Comparison of ENCODE assay signal across 14 mouse cellular contexts in genomic region chr7:76661072-76661471, GRCm38 (mm10).
A peak's percentile ranks its signal among the peaks of the same experiment; 100 is the strongest.
DNase-seq lines count a peak whose midpoint lies in the region; ATAC-seq and TF ChIP-seq lines count a peak whose summit lies in the region.
"Had no signal": no experiment of that assay in that cellular context is flagged by ENCODE, and none has a peak within 500 bp of the region (broad histone marks: within the 10 kb centered on the region; RNA-seq: fewer than 3 reads in every experiment).

No protein-coding gene starts in this region.

- no peak for DNase-seq in frontal cortex, adult 2 months (ENCODE audit: extremely low spot score in 1 of 2, low spot score in 1 of 2)
- peak; percentile 90 for DNase-seq in lung, embryonic 14.5 days
- no peak for DNase-seq in lung, postnatal 25 days (ENCODE audit: low spot score)
- DNase-seq in gastrocnemius, postnatal 36 days: peak; percentile 19 to 36
- DNase-seq in lung, postnatal 36 days: peak; percentile 8
- DNase-seq in frontal cortex, postnatal 14 days (ENCODE audit: low spot score in 2 of 2): no peak
- no peak for DNase-seq in right cerebral cortex, postnatal 4 days
- DNase-seq: B cell, adult 2 months; cerebellum, adult 9-11 months; forebrain, postnatal 0 days; liver, embryonic 13.5 days; spleen, adult 18-20 months had no signal

- intact Hi-C loops in gastrocnemius, postnatal 36 days (cut with DNase I): no loop called here

- H3K27me3 ChIP-seq in lung, embryonic 14.5 days (ENCODE audit: insufficient read depth, low read length): no peaks in the 10 kb centered on the region
- H3K27me3 ChIP-seq: liver, embryonic 13.5 days had no signal

- ATAC-seq in frontal cortex, adult (ENCODE audit: low TSS enrichment): peak; percentile 20; the same call in 1 of the 2 replicates
- peak; percentile 98 for ATAC-seq in lung, embryonic 14.5 days (ENCODE audit: insufficient read depth)
- ATAC-seq: forebrain, postnatal 0 days had no signal

- no peak overlapping the region for H3K9ac ChIP-seq in lung, embryonic 14.5 days
- H3K9ac ChIP-seq: forebrain, postnatal 0 days; liver, embryonic 13.5 days had no signal

- H3K4me2 ChIP-seq in lung, embryonic 14.5 days: no peak overlapping the region
- H3K4me2 ChIP-seq: liver, embryonic 13.5 days had no signal

- 0 out of 2 replicates have a peak, but pooled peaks cover 3% of the 10 kb centered on the region for H3K4me1 ChIP-seq in lung, embryonic 14.5 days (ENCODE audit: insufficient read depth)
- H3K4me1 ChIP-seq: liver, embryonic 13.5 days had no signal

- 27% methylated on average over 5 of the region's 5 CpGs for WGBS in lung, embryonic 14.5 days

- H3K4me3 ChIP-seq in lung, embryonic 14.5 days (ENCODE audit: low read depth, low read length): no peak overlapping the region
- H3K4me3 ChIP-seq: liver, embryonic 13.5 days had no signal

- no peaks in the 10 kb centered on the region for H3K9me3 ChIP-seq in lung, embryonic 14.5 days (ENCODE audit: low read depth, low read length)
- H3K9me3 ChIP-seq: liver, embryonic 13.5 days had no signal

- no peak overlapping the region for H3K27ac ChIP-seq in lung, embryonic 14.5 days (ENCODE audit: low read depth)
- H3K27ac ChIP-seq: liver, embryonic 13.5 days had no signal

- H3K36me3 ChIP-seq in lung, embryonic 14.5 days (ENCODE audit: insufficient read depth): no peaks in the 10 kb centered on the region
- H3K36me3 ChIP-seq: G1E; liver, embryonic 13.5 days had no signal

- TF ChIP-seq CTCF in lung, embryonic 14.5 days (IDR thresholded peaks at IDR 0.05; ENCODE audit: low read depth): no peak

Comparison
In these comparisons a context has a peak if more than half of its experiments do, and no peak if none do; other contexts are left out.
1. DNase-seq: peak in lung, embryonic 14.5 days (single experiment), gastrocnemius, postnatal 36 days (2 of 2) and lung, postnatal 36 days (single experiment); none in frontal cortex, adult 2 months (0 of 2), lung, postnatal 25 days (single experiment), frontal cortex, postnatal 14 days (0 of 2) and right cerebral cortex, postnatal 4 days (single experiment).